Mouse (Mus musculus): ENCODE results near the gene Nedd9. TPM values are rescaled to one million over a fixed set of nuclear protein-coding genes. Genes with fewer than 3 reads are reported as not detected.

The Nedd9 gene
- total and polyA plus RNA-seq, 3 experiments = 41.3 to 48.7 (median 42.5) TPM

DNA sequence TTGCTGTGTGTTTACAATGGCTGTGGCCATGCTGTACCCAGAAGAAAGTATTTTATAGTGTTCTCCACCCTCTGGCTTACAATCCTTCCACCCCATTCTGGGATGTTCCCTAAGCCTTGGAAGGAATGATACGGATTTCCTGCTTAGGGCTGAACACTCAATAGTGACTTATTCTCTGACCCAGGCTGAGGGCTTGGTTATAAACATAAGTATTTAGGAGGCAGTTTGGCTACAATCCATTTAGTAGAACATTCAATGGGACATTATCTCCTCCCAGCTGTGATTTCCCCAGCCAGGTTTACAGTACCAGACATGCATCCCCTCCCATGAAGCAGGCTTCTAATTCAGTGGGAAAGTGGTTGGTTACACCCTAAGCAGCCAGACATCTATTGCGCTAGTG, 17.3 kb upstream of the Nedd9 start:
- dilution Hi-C loops (cut with MboI; ENCODE audit: extremely low pct_ligation_motif_present, extremely low pct_unique_long_range_greater_than_20kb, low sequenced_read_pairs) (no loop called here), in situ Hi-C loops (cut with MboI; ENCODE audit: low pct_ligation_motif_present, low pct_unique_long_range_greater_than_20kb, low sequenced_read_pairs) (no loop called here)
- H3K27ac ChIP-seq (ENCODE audit: insufficient read depth, low read depth) = peak overlapping the region; percentile 88; the same call in 1 of the 2 replicates
- no peaks in the 10 kb centered on the region for H3K79me2 ChIP-seq (replicated peaks; ENCODE audit: control insufficient read depth, extremely low read depth, insufficient read depth, poor library complexity, severe bottlenecking)
- DNase-seq (ENCODE audit: extremely low read depth) = no peak
- no peak overlapping the region for H3K9ac ChIP-seq (ENCODE audit: insufficient read depth, low read depth)
- peaks cover 29 to 59% of the 10 kb centered on the region in 2 experiments for H3K4me1 ChIP-seq (ENCODE audit: control insufficient read depth in 1 of 2, insufficient read depth in 2 of 2)
- H3K4me3 ChIP-seq (replicated peaks in 1 of 3; ENCODE audit: low read depth in 2 of 3, low read length in 2 of 3, poor library complexity in 1 of 3) = no peak overlapping the region
- no peaks in the 10 kb centered on the region for H3K36me3 ChIP-seq (replicated peaks in 1 of 2; ENCODE audit: control insufficient read depth in 1 of 2, insufficient read depth in 1 of 2, low read length in 1 of 2)
- H3K9me3 ChIP-seq (replicated peaks; ENCODE audit: low read length) = no peaks in the 10 kb centered on the region
- H3K4me2 ChIP-seq (ENCODE audit: insufficient read depth, low read depth, poor library complexity, severe bottlenecking) = no peak overlapping the region
- TF ChIP-seq MAX (IDR thresholded peaks at IDR 0.05; ENCODE audit: low read length) (no peak), EP300 (IDR thresholded peaks at IDR 0.05; ENCODE audit: low read length) (no peak), ZC3H11A (IDR thresholded peaks at IDR 0.05; ENCODE audit: low read depth, low read length) (no peak), PAX5 (IDR thresholded peaks at IDR 0.05; ENCODE audit: low read length) (no peak), KAT2A (IDR thresholded peaks at IDR 0.05; ENCODE audit: insufficient replicate concordance, low read length) (no peak), ZNF384 (IDR thresholded peaks at IDR 0.05; ENCODE audit: low read depth, low read length) (no peak)
- H3K27me3 ChIP-seq (replicated peaks) = no peaks in the 10 kb centered on the region

GRCm38 (mm10) chr13:41502917-41503301, 15.7 kb upstream of the Nedd9 start:
- TF ChIP-seq ZNF384 (IDR thresholded peaks at IDR 0.05; ENCODE audit: low read depth, low read length) (no peak), HCFC1 (IDR thresholded peaks at IDR 0.05; ENCODE audit: low read depth, low read length) (no peak), IRF4 (IDR thresholded peaks at IDR 0.05; ENCODE audit: low read depth, low read length) (no peak), MXI1 (IDR thresholded peaks at IDR 0.05; ENCODE audit: low read depth, low read length) (no peak), MEF2A (IDR thresholded peaks at IDR 0.05; ENCODE audit: borderline replicate concordance, low read depth, low read length) (no peak), TBP (conservative IDR thresholded peaks at IDR 0.05; ENCODE audit: low read depth, low read length) (no peak), JUND (conservative IDR thresholded peaks at IDR 0.05; ENCODE audit: low read depth, low read length) (no peak), SIN3A (IDR thresholded peaks at IDR 0.05; ENCODE audit: low read length) (no peak), JUN (IDR thresholded peaks at IDR 0.05; ENCODE audit: insufficient read depth, low read depth, low read length) (no peak), POLR2AphosphoS2 (IDR thresholded peaks at IDR 0.05; ENCODE audit: low read depth, low read length) (no peak), CTCF (conservative IDR thresholded peaks at IDR 0.05 in 1 of 2, IDR thresholded peaks at IDR 0.05 in 1 of 2; ENCODE audit: low read depth in 2 of 2, low read length in 2 of 2) (no peak), CHD1 (IDR thresholded peaks at IDR 0.05; ENCODE audit: low read depth, low read length) (no peak), EP300 (IDR thresholded peaks at IDR 0.05; ENCODE audit: low read length) (no peak), POLR2A (IDR thresholded peaks at IDR 0.05; ENCODE audit: low read depth, low read length) (no peak), GABPA (IDR thresholded peaks at IDR 0.05; ENCODE audit: insufficient replicate concordance, low read depth, low read length) (no peak)
- in situ Hi-C loops (cut with MboI; ENCODE audit: low pct_ligation_motif_present, low pct_unique_long_range_greater_than_20kb, low sequenced_read_pairs) = no loop called here
- dilution Hi-C loops (cut with MboI; ENCODE audit: extremely low pct_ligation_motif_present, extremely low pct_unique_long_range_greater_than_20kb, low sequenced_read_pairs) = no loop called here

More at GRCm38 (mm10) chr13:41502917-41503301, 15.7 kb upstream of the Nedd9 start:
- H3K9ac ChIP-seq (ENCODE audit: insufficient read depth, low read depth) = no peak overlapping the region
- peaks cover 32 to 61% of the 10 kb centered on the region in 2 experiments for H3K4me1 ChIP-seq (ENCODE audit: control insufficient read depth in 1 of 2, insufficient read depth in 2 of 2)
- H3K4me2 ChIP-seq (ENCODE audit: insufficient read depth, low read depth, poor library complexity, severe bottlenecking) = no peak overlapping the region
- H3K79me2 ChIP-seq (replicated peaks; ENCODE audit: control insufficient read depth, extremely low read depth, insufficient read depth, poor library complexity, severe bottlenecking) = no peaks in the 10 kb centered on the region
- H3K27ac ChIP-seq (ENCODE audit: insufficient read depth, low read depth) = no peak overlapping the region
- no peaks in the 10 kb centered on the region for H3K36me3 ChIP-seq (replicated peaks in 1 of 2; ENCODE audit: control insufficient read depth in 1 of 2, insufficient read depth in 1 of 2, low read length in 1 of 2)
- H3K9me3 ChIP-seq (replicated peaks; ENCODE audit: low read length) = no peaks in the 10 kb centered on the region
- H3K27me3 ChIP-seq (replicated peaks) = no peaks in the 10 kb centered on the region
- no peak overlapping the region for H3K4me3 ChIP-seq (replicated peaks in 1 of 3; ENCODE audit: low read depth in 2 of 3, low read length in 2 of 3, poor library complexity in 1 of 3)
- DNase-seq (ENCODE audit: extremely low read depth) = no peak
